Mouse (Mus musculus) central nervous system, embryonic 11.5 days (tissue): Measurements from ENCODE around the gene Cubn. TPM values are rescaled to one million over a fixed set of nuclear protein-coding genes. Genes with fewer than 3 reads are reported as not detected.

Source experiments
- polyA plus RNA-seq: library from polyadenylated mRNA; depleted of rRNA; stranded (reverse); fragments of >200 nt; gene quantifications from 2 replicates; pipeline ENCODE4 v1.2.3, GENCODE M21; 2012; rRNA removed

The Cubn gene
- 0.19 and 0.27 TPM in 2 replicates for polyA plus RNA-seq

DNA sequence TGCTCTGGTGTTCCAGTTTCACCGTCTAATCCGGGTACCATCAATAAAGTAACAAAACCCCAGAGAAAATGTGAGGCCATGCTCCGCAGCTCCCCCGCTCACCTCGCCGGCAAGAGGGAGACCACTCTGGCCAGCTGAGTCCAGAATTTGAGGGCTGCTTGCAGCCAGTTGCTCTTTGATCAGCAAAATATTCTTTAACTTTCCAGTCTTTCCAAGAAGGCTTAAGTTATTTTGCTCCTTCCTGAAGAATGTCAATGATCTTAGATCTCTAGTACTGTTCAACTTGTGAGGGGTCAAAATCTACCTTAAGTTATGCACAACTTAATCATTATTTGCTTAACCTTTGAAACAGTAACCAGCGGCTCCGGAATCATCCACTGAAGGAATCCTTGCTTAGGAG is at the start of gene Cubn:
Gene Cubn, minus strand, starts transcription at position 80 of the 400 bp plus-strand sequence.

DNA sequence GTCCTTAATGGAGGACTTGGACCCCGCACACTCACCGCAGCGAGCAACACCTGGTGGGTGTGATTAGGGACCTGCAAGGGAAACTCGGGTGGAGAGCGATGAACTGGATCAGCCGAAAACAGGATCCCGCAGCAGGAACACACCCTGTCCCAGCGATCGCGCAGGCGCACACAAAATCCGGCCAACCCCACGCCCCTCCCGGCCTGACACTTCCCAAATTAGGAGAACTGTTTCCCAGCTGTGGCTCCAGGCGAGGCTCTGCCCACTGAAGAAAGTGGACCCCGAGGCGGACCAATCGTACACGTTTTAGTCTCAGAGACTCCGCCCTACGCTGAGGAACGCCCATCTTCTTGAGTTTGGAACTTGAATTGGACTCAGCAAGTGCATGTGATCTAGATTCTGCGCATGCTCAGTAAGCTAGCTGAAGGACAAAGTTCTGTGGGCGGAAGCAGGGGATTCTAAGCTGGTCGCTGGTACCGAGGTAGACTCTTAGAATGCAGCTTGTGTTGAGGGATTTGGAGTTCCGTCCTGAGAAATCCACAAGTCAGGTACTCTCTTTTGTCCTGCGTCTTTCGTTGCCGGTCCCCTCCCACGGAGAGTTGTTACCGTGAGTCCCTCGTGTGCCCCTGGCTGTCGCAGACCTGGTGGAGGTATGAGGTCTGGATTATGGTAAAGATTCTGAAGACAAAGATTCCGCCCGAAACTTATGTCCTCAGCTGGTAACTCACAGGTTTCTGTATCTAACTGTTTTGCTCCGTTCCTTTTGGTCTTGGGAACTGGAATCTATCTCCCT is 220.3 kb downstream of the Cubn start, which contains the start of gene Rsu1:
Gene Rsu1, minus strand, starts transcription at position 251 of the 793 bp plus-strand sequence.

Other genes starting within 250 kb of the Cubn start
- 34.4 and 62.7 TPM in 2 replicates for gene Rsu1, start 220.4 kb downstream of the Cubn start, polyA plus RNA-seq
- gene Trdmt1, start 52.9 kb upstream of the Cubn start, polyA plus RNA-seq, result 6.8 and 9.3 TPM in 2 replicates
- 1,372 and 2,988 TPM in 2 replicates for gene Vim, start 82.1 kb upstream of the Cubn start, polyA plus RNA-seq